Mouse (Mus musculus) heart, postnatal 0 days (tissue): Measurements from ENCODE around the gene Pip4k2a.

Source experiments
- CTCF ChIP-seq: IDR thresholded peaks from 2 replicates; pipeline ENCODE4 v1.5.1; 2016; ENCODE audit warnings: antibody characterized with exemption, control low read depth, low read depth
- EP300 ChIP-seq: IDR thresholded peaks from 2 replicates; pipeline ENCODE4 v1.6.1; 2016; ENCODE audit warnings: antibody characterized with exemption, low read depth

- TF ChIP-seq CTCF (no peak), EP300 (no peak)
These were observed 57.1 kb downstream of the Pip4k2a start for GRCm38 (mm10) chr2:18940693-18941270.
